Mouse (Mus musculus) spleen, adult 2 months (tissue): ENCODE data around the gene Capn13. TPM values are rescaled to one million over a fixed set of nuclear protein-coding genes. Genes with fewer than 3 reads are reported as not detected.

Experiments used
- DNase-seq, 2 experiments: peaks; one replicate each; pipeline versions ENCODE4 v3.0.0 to v3.0.0-alpha.2; 2012 to 2021; ENCODE audit warnings: low spot score in 2 of 2, low read depth in 1 of 2
- H3K27ac ChIP-seq: fragments of 200-500 bp; 2 replicates; pipeline ENCODE4 v1.5.1; 2012; ENCODE audit warnings: low read length, inconsistent platforms; ENCODE audit not compliant: insufficient read depth
- H3K27me3 ChIP-seq: fragments of 200-500 bp; 2 replicates; pipeline ENCODE4 v1.6.1; 2012; ENCODE audit warnings: mild to moderate bottlenecking, moderate library complexity, low read length, inconsistent platforms; ENCODE audit not compliant: control insufficient read depth, insufficient read depth
- H3K36me3 ChIP-seq: fragments of 200-500 bp; 2 replicates; pipeline ENCODE4 v1.6.1; 2012; ENCODE audit warnings: mild to moderate bottlenecking, low read length, inconsistent platforms; ENCODE audit not compliant: control insufficient read depth, insufficient read depth
- H3K4me1 ChIP-seq: fragments of 200-500 bp; 2 replicates; pipeline ENCODE4 v1.6.1; 2011; ENCODE audit warnings: inconsistent platforms; ENCODE audit not compliant: control insufficient read depth, insufficient read depth, insufficient read length
- H3K4me3 ChIP-seq: fragments of 200-500 bp; 2 replicates; pipeline ENCODE4 v1.5.1; 2011; ENCODE audit warnings: mild to moderate bottlenecking, inconsistent platforms; ENCODE audit not compliant: insufficient read depth, insufficient read length; ENCODE audit errors: extremely low read depth
- CTCF ChIP-seq: fragments of 200-500 bp; IDR thresholded peaks from 2 replicates; pipeline ENCODE4 v1.5.1; 2011; ENCODE audit warnings: mild to moderate bottlenecking, inconsistent platforms; ENCODE audit not compliant: insufficient read depth, insufficient read length, insufficient replicate concordance; ENCODE audit errors: extremely low read depth
- POLR2A ChIP-seq: fragments of 200-500 bp; IDR thresholded peaks from 2 replicates; pipeline ENCODE4 v1.6.1; 2011; ENCODE audit warnings: low read depth, low read length, inconsistent platforms
- WGBS: fragments of 180-500 bp; shearing (Covaris S2); methylation state at CpG from one replicate; pipeline ENCODE4 v1.1.7; 2018; 5-methylcytosine and 5-hydroxymethylcytosine counted together
- polyA plus RNA-seq: library from polyadenylated mRNA; depleted of rRNA; stranded (reverse); fragments of >200 nt; gene quantifications from 2 replicates; pipeline ENCODE4 v1.2.3, GENCODE M21; 2012; rRNA removed

Capn13 gene
- polyA plus RNA-seq, result not detected in 2 replicates

- Histone ChIP-seq H3K4me3 (no peak within 1 kb of the TSS), H3K27me3 (no peaks in the 10 kb centered on the region), H3K27ac (no peak within 1 kb of the TSS), H3K36me3 (no peaks in the 10 kb centered on the region), H3K4me1 (no peaks in the 10 kb centered on the region; the same call in 1 of the 2 replicates)
- DNase-seq, result no peak
- TF ChIP-seq CTCF (no peak), POLR2A (no peak)
- 88% methylated on average over 2 of the region's 2 CpGs for WGBS
Observed at GRCm38 (mm10) chr17:73400862-73401261, at the start of gene Capn13. Gene Capn13, minus strand, starts transcription at chr17:73400866.

- no peak for TF ChIP-seq POLR2A
- no peak for TF ChIP-seq CTCF
- Histone ChIP-seq H3K4me3 (no peak overlapping the region), H3K36me3 (no peaks in the 10 kb centered on the region), H3K27ac (no peak overlapping the region), H3K4me1 (no peaks in the 10 kb centered on the region), H3K27me3 (no peaks in the 10 kb centered on the region)
- DNase-seq, result no peak
Observed at GRCm38 (mm10) chr17:73449104-73449503, 48.4 kb upstream of the Capn13 start.

- Histone ChIP-seq H3K27me3 (no peaks in the 10 kb centered on the region), H3K4me3 (no peak overlapping the region), H3K27ac (no peak overlapping the region), H3K4me1 (no peaks in the 10 kb centered on the region), H3K36me3 (no peaks in the 10 kb centered on the region)
- DNase-seq, result no peak
- TF ChIP-seq POLR2A (no peak), CTCF (no peak)
- WGBS, result 53% methylated on average over 1 of the region's 1 CpGs
Observed at GRCm38 (mm10) chr17:73440798-73441197, 40.1 kb upstream of the Capn13 start.

GRCm38 (mm10) chr17:73432564-73433006, 31.9 kb upstream of the Capn13 start:
- H3K36me3 ChIP-seq, result no peaks in the 10 kb centered on the region
- no peak overlapping the region for H3K27ac ChIP-seq
- no peak for TF ChIP-seq POLR2A
- no peak for TF ChIP-seq CTCF
- WGBS, result 62% methylated on average over 2 of the region's 2 CpGs
- no peaks in the 10 kb centered on the region for H3K27me3 ChIP-seq
- H3K4me3 ChIP-seq, result no peak overlapping the region
- H3K4me1 ChIP-seq, result no peaks in the 10 kb centered on the region
- DNase-seq, result no peak

- DNase-seq, result no peak
- H3K36me3 ChIP-seq, result no peaks in the 10 kb centered on the region
- TF ChIP-seq POLR2A (no peak), CTCF (no peak)
- H3K27me3 ChIP-seq, result no peaks in the 10 kb centered on the region
- H3K27ac ChIP-seq, result no peak overlapping the region
- no peak overlapping the region for H3K4me3 ChIP-seq
- no peaks in the 10 kb centered on the region for H3K4me1 ChIP-seq
- WGBS, result 91% methylated on average over 1 of the region's 1 CpGs
Observed at GRCm38 (mm10) chr17:73432058-73432457, 31.4 kb upstream of the Capn13 start.

- H3K27me3 ChIP-seq, result no peaks in the 10 kb centered on the region
- DNase-seq, result no peak
- no peaks in the 10 kb centered on the region for H3K36me3 ChIP-seq
- H3K4me1 ChIP-seq, result no peaks in the 10 kb centered on the region; the same call in 1 of the 2 replicates
- no peak overlapping the region for H3K27ac ChIP-seq
- WGBS, result 37% methylated on average over 2 of the region's 2 CpGs
- no peak overlapping the region for H3K4me3 ChIP-seq
- TF ChIP-seq POLR2A, result no peak
- no peak for TF ChIP-seq CTCF
Observed at GRCm38 (mm10) chr17:73417382-73417781, 16.7 kb upstream of the Capn13 start.

- Histone ChIP-seq H3K27me3 (no peaks in the 10 kb centered on the region), H3K4me1 (peaks cover 5% of the 10 kb centered on the region; the same call in 1 of the 2 replicates), H3K27ac (no peak overlapping the region), H3K36me3 (no peaks in the 10 kb centered on the region), H3K4me3 (no peak overlapping the region)
- no peak for DNase-seq
- no peak for TF ChIP-seq POLR2A
- no peak for TF ChIP-seq CTCF
- WGBS, result 39% methylated on average over 6 of the region's 6 CpGs
Observed at GRCm38 (mm10) chr17:73416181-73416795, 15.6 kb upstream of the Capn13 start.
